Mouse (Mus musculus): ENCODE measurements around the gene Vps16. TPM values are rescaled to one million over a fixed set of nuclear protein-coding genes. Genes with fewer than 3 reads are reported as not detected.

The Vps16 gene
- 314 TPM for polyA plus RNA-seq (2017; shearing (Covaris generic))

DNA sequence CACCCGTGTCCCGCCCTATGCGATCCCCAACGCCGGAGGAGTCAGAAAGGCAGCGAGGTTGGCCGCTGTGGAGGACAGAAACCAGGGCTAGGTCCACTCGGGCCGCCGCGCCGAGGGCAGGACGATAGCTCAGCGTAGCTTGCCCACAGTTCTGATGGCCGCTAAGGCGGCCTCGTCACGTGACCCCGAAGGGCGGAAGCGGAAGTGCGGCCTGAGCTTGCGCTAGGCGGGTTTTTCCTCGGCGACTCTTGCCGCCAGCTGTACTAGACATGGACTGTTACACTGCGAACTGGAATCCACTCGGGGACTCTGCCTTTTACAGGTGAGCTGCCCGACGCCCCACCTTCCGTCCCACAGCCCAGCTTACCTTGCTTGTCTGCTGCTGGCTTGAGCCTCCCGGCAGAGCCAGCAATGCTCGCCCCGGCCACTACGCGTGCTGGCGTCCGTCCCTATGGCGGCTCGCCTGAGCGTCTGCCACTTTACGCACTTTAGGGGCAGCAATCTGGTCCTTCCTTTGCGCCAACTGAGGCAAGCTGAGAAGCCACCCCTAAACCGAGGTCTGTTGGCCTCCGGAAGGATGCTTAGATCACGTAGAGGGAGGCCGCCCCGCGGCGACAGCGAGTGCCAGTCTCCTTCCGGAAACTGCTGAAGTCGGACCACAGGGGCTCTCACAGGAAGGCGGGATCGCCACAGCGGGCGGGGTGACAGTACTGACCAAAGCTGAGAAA is at the start of gene Vps16, which contains the start of gene Pced1a:
Gene Vps16 (plus strand): TSS at position 214 of the 728 bp plus-strand sequence.
Gene Pced1a (minus strand): TSS at position 576 of the 728 bp plus-strand sequence.

DNA sequence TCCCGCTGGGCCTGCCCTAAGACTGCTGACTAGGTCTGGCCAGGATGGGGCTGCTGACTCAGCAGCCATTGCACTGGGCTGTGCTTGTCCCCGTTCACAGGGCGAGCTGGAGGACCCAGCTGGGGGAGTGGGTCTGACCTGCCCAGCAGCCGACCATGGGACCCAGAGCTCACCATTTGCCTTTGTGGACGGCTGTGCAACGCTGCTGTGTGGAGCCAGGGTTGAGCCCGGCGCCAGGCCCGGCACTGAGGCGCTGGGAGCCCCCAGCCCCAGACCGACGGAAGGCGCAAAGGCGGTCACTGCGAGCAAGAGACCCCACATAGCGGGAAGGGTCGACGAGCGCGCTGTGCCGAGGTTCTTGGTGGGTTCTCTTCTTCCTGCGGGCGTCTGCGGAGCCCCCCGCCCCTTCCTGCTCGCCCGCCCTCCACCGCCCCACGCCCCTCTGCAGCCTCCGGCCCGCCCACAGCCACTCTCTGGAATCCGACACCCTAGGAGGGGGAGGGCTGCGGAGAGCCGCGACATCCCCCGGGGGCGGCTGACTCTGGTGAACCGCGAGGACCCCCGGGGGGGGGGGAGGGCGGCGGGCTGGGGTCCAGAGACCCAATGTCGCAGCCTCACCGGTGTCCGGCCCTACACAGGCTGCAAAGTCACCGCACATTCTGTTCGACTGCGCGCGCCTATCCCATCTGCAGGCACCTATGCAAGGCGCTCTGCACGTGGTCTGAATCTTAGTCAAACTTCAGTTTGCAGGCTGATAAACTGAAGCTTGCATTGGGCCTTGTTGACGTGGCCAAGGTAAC is 26.8 kb upstream of the Vps16 start, which contains the start of gene Cpxm1:
Gene Cpxm1 (minus strand): TSS at position 389 of the 800 bp plus-strand sequence.

DNA sequence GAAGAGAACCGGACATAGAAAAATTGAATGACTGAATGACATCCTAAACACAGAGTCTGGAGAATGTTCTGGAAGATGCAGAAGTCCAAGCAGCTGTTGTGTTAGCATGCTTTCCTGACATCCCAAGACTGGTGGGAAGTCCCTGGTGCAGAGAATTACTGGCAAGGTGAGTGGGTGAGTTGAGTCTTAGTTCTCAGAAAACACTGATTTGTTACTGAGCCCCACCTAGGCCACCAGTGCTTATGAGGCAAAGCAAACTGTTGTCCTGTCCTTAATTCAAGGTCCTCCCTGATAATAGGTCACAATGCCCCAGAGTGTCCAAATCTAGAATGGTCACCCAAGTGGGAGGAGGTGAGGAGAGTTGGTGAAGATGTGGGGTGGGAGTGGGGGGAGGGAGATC is 19.2 kb upstream of the Vps16 start, which contains the start of the genes Gm28372 and 1700020A23Rik:
Gene Gm28372 (plus strand): TSS at position 301 of the 400 bp plus-strand sequence.
Gene 1700020A23Rik (plus strand): TSS at position 321 of the 400 bp plus-strand sequence.

GRCm38 (mm10) chr2:130406178-130406577 is 18.0 kb upstream of the Vps16 start, which contains the start of gene Tmem239:
Tmem239 (plus strand) TSS chr2:130406478.

GRCm38 (mm10) chr2:130449794-130450433 is 25.8 kb downstream of the Vps16 start, which contains the start of gene Ptpra:
Ptpra (plus strand) TSS chr2:130450278.

Other genes starting within 250 kb of the Vps16 start
- gene Snrpb, start 244.9 kb upstream of the Vps16 start, polyA plus RNA-seq (2017; shearing (Covaris generic)): 475 TPM
- gene Tmc2, start 229.1 kb upstream of the Vps16 start, polyA plus RNA-seq (2017; shearing (Covaris generic)): not detected
- gene Nop56, start 149.9 kb upstream of the Vps16 start, polyA plus RNA-seq (2017; shearing (Covaris generic)): 348 TPM
- 188 TPM for gene Idh3b, start 139.8 kb upstream of the Vps16 start, polyA plus RNA-seq (2017; shearing (Covaris generic))
- not detected for gene Ebf4, start 129.2 kb upstream of the Vps16 start, polyA plus RNA-seq (2017; shearing (Covaris generic))
- gene Cpxm1, start 26.8 kb upstream of the Vps16 start, polyA plus RNA-seq (2017; shearing (Covaris generic)): 0.29 TPM
- gene Gm28372, start 19.1 kb upstream of the Vps16 start, polyA plus RNA-seq (2017; shearing (Covaris generic)): not detected
- gene 1700020A23Rik, start 19.1 kb upstream of the Vps16 start, polyA plus RNA-seq (2017; shearing (Covaris generic)): not detected
- gene Tmem239, start 17.9 kb upstream of the Vps16 start, polyA plus RNA-seq (2017; shearing (Covaris generic)): not detected
- gene Pced1a, start 362 bp downstream of the Vps16 start, polyA plus RNA-seq (2017; shearing (Covaris generic)): 20.1 TPM
- 42.0 TPM for gene Ptpra, start 25.9 kb downstream of the Vps16 start, polyA plus RNA-seq (2017; shearing (Covaris generic))
- gene Mrps26, start 139.4 kb downstream of the Vps16 start, polyA plus RNA-seq (2017; shearing (Covaris generic)): 39.1 TPM
- not detected for gene Oxt, start 151.8 kb downstream of the Vps16 start, polyA plus RNA-seq (2017; shearing (Covaris generic))
- gene Avp, start 158.2 kb downstream of the Vps16 start, polyA plus RNA-seq (2017; shearing (Covaris generic)): not detected
- gene Fastkd5, start 205.7 kb downstream of the Vps16 start, polyA plus RNA-seq (2017; shearing (Covaris generic)): 19.9 TPM
- 16.3 TPM for gene Ubox5, start 205.7 kb downstream of the Vps16 start, polyA plus RNA-seq (2017; shearing (Covaris generic))
- gene Lzts3, start 218.5 kb downstream of the Vps16 start, polyA plus RNA-seq (2017; shearing (Covaris generic)): 0.38 TPM
- 185 TPM for gene Ddrgk1, start 240.3 kb downstream of the Vps16 start, polyA plus RNA-seq (2017; shearing (Covaris generic))
- 56.4 TPM for gene Itpa, start 243.3 kb downstream of the Vps16 start, polyA plus RNA-seq (2017; shearing (Covaris generic))